Mouse (Mus musculus): ENCODE measurements at regions not wholly inside any gene's neighbourhood (a gene's known extent, or its start where the extent isn't known, plus 50 kb on each side); places are given as distances from the start of the nearest gene placed in this dataset.
A peak's percentile ranks its signal among the peaks of the same experiment; 100 is the strongest.

DNA sequence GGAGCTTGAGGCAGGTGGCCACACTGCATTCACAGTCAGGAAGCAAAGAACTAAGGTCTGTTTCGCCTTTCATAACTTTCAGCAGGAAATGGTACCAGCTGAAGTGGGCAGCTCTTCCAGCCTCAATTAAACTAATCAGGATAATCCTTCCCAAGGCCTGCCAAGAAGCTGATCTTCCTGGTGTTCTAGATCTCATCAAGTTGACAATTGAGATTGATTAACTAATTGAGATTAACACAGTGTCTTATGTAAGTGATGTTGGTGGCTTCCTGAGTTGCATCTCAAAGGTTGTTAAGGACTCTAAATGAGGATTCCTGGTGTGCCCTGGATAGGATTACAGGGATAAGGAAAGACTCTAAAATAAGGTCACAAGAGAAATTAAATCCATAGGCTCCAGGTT lies 273.3 kb upstream of the Irx2 start:
- DNase-seq (ENCODE audit: low spot score), result no peak

DNA sequence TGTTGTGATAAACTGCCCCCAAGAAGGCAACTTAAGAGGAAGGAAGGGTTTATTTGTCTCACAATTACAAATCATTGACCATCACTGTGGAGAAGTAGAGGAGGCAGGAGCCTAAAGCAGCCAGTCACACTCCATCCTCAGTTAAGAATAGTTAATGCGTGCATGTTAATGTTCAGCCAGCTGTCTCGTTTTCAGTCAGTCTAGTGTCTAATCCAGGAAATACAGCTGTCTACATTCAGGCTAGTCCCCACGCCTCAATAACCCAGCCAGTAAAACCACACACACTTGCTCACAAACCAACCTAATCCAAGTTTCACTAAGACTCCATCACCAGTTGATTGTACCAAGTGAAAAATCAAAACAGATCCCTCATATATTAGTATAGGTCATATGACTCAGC lies 272.8 kb upstream of the Irx2 start:
- DNase-seq (ENCODE audit: low spot score), result no peak

DNA sequence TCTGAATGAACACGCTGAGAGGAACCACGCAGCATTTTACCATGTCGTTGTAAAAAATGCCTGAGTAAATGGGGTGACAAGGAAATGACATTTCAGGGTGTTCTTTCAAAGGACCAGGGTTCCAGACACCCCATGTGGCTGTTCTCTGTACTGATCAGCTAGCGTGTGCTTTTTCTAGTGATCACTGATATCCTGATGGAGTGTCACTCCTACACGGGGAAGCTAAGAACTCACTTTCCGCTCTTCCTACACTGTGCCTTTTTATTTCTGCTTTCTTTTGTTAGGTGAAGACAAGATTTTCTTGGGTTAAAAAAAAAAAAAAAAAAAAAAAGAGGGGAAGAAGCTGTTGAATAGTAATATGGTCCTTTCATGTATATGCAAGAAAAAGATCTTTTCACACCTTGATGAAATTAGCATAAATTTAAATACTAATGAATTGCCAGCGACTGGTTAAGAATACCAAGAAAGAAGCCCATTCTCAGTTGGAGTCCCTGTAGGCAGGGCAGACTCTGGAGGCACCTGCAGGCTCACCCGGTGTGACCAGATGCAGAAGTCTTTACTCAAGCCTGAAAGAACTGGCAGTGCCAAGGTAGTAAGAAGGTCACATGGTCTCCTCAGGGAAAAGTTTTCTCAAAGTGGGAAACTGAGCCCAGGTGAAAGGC lies 270.2 kb upstream of the Irx2 start:
- DNase-seq (ENCODE audit: low spot score), result no peak

DNA sequence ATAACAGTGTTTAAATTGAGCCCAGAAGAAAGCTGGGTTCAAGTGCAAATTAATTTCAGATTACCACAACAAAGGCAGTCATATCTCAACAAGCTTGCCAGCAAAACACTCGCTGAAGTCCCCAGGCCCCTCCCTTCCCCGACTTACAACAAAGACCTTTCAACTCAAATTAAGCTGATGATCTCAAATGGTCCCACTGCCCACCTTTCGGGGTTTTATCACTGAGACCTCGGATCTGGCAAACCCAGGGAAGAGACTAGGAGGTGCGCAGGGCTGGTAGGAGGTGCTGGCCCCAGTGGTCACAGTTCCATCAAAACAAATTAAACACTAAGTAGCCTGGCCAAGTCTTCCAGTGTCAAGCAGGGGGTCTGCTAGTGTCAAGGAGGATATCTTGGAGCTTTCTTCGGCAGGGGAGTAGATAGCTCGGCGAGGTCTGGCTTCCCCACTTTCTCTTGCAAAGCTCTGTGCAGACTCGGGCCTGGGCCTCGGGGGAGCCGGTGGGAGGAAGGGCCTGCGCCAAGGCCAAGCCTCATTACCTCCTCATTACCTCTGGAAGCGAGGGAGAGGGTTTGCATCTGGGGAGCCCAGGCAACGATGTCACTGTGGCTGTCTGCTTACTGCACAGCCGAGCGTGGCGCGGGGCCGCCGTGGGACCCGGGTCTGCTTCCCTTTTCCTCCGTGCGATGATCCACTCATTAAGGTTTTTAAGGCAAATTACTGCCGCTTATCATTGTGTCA lies 262.9 kb upstream of the Irx2 start:
- DNase-seq (ENCODE audit: low spot score), result peak; percentile 3

DNA sequence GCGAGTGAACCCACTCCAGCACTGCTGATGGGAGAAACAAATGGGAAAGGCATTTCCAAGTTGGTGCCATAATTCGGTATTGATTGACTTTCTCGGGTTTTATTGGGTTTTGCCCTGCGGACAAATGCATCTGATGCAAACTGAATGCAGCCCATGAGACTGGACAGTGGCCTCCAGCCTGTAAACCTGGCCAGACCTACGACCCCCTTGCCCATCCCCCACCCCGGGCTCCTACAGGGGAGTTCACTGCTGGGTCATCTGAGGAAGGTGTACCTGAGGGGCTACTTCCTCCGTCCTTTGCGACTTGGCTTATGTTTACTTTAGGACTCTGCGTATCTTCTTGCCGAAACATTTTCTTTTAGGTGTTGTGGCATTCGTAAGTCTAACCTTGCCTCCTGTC lies 262.3 kb upstream of the Irx2 start:
- DNase-seq (ENCODE audit: low spot score), result no peak

DNA sequence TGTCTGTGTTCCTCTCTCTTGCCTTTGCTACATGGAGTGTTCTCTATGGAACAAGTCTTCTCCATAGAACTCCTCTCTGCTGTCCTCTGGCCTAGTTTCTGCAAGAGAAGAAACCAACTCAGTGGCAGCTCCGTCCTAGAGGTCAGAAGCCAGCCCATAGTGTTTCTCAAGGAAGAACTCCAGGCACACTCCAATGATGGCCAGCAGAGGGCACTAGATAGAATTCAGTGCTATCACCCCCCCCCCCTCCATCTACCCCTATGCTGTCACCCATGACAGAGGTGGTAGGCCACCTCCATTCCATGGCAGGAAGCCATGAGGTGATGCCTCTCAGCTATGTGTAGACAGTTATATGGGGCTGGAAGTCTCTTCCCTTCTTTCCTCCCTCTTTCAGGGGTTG lies 258.5 kb upstream of the Irx2 start:
- no peak for DNase-seq (ENCODE audit: low spot score)

DNA sequence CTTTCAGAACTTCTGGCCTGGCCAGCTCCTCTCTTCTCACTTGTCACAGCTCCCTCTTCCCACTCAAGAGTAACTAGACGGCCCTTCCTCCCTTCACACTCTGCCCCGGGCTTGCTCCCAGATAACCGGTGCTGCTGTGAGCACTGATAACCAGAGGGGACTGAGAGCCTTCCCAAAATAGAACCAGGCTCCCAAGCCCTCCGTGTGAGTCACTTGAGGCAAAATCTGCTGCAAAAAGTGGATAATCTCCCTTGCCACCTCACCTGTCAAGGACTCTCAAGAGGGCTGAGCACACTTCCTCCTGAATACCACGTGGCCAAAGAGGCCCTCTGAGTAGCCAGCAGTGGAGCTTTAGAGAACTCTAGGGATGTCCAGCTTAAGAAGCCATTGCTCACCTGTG lies 257.6 kb upstream of the Irx2 start:
- DNase-seq (ENCODE audit: low spot score), result no peak

DNA sequence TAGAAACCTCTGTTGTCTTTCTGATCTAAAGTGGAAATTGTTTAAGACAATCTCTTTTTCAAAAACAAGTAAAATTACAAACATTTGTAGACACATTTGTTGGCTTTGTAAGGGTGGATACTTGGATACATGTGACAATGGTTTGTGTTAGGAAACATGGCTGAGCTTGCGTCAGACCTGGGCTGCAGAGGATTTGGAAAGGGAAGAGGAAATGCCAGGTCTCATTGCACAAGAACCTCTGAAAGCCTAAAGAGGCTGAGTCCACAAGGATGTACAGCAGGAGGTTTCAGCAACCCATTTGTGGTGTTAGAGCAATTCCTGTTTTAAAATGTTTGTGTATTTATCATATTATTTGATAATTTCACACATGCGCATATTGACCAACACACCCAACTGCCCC lies 235.3 kb upstream of the Irx2 start:
- DNase-seq (ENCODE audit: low spot score), result no peak

DNA sequence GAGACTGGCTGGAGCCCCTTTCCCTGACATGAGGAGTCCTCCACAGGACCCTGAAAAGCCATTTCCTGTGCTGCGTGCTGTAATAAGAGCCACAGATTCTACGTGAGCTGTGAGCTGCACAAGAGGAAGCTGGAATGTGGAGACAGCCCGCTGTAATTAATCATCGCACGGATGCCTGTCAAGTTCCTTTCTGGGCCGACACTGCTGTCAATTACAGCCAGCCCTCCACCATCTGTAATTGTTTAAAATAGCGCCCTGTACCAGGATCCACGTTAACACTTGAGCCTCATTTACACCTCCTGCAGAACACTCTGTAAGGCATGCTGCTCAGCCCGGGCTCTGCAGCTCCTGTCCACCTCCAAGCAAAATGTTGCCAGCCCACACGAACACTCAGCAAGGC lies 227.9 kb upstream of the Irx2 start:
- DNase-seq (ENCODE audit: low spot score), result no peak

DNA sequence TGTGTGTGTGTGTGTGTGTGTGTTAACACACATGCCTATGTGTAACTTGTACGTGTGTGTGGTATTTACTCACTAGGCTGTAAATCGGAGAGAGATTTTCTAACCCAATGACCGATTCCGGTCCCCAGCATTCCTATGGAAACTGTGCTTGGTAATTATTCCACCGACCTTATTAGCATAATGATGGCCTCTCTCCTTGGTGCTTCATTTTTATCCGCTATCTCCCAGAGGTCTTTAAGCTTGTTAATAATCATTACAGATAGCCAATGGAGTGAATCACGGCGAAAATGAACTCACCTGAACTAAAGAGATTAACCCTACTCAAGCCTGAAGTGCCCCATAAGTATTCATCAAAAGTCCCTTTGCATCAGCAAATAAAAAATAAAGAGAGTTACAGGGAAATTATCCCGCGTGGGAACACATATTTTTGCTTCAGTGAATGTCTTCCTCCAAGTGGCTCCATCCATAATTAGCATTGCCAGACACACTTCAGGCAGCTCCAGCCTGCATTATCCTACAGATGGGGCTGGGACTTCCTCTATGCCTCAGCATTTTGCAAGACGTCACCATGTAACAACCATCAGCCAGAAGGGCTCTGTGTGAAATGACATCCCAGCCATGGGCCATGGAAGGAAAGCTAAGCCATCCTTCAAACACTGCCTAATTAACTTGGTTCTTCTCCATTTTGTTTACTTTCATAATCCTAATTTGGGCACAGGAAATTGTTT lies 219.2 kb upstream of the Irx2 start:
- DNase-seq (ENCODE audit: low spot score), result no peak

DNA sequence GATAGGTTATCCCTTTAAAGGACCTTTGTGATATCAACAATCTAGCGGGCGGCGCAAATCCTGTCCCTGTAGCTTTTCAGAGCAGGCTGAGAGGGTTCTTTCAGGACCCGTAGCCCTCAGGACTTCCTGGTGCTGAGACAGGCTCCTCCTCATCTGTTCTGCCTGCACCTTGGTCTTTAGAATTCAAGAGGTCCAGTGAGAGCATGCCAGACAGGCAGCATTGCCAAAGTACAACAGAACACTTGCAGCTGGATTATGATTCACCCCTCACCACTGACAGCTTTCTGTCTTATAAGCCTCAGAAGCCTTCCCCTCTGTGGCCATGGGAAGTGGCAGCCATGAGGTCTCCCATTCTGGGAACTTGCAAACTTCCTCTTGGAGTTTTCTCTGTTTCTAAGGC lies 216.0 kb upstream of the Irx2 start:
- DNase-seq (ENCODE audit: low spot score), result no peak

DNA sequence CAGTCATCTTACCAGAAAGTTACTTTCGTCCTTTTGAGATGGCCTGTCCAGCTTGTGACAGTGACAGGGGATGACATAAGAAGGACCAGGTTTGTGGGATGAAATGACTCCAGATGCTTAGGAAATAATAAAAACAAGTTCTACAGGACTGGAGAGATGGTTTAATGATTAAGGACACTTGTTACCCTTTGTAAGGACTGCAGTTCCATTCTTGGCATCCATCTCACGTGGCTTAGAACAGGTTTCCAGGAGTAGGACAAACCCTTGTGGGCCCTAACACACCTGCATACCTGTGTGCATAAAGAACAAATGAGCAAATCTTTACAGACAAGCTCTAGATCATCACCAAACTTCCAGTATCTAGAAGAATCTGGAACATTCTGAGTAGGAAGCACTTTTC lies 211.6 kb upstream of the Irx2 start:
- DNase-seq (ENCODE audit: low spot score), result no peak

DNA sequence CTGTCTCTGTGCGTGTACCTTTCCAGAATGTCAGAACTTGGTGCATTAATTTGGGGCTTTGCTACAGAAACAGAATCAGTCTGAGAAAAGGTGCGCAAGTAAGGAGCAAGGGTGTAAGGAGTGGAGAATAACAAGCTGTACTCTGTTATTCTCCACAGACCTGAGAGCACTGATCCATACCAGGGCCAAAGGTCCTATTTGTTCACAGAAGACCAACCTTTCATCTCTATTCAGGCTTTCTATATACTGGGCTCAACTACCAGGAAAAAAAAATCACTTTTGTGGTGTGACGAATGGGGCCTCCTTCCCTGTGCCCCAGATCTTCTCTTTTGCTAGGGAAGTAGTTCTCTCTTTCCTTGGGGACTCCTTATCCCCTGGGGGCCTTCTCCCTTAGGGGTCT lies 210.8 kb upstream of the Irx2 start:
- DNase-seq (ENCODE audit: low spot score), result no peak

DNA sequence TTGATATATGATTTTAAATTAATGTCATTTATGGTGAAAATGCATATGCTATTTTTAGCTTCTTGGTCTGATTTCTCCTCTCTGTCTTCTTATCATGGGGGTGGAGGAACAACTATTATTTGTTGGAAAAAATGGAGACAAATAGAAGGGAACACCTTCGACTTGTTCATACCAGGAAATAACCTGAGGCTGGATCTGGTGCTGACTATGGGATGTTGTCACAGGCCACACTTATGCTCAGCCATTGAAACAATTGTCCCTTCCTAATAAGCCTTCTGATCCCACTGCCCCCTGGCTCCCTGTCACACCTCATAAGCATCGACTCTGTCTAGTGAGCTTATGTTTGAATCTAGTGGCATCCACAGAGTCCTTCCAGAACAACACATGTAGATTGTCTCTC lies 210.3 kb upstream of the Irx2 start:
- DNase-seq (ENCODE audit: low spot score), result no peak

DNA sequence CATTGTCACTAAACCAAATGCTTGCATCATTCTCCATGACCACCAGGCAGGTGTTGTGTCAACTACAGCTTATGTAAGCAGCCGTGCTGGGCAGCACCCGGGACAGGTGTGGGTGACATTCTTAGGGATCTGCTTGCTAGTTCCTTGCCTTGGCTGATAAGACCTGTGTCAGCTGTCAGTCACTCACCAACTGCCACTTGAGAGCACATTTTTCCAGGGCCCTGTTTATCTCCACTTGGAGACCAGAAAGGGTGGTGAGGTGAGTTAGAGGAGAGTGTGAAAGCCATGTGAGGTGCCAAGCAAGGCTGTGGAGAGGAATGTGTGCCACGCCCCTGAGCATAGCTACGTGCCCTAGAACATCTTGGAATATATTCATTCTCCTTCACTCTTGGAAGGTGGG lies 209.1 kb upstream of the Irx2 start:
- no peak for DNase-seq (ENCODE audit: low spot score)

DNA sequence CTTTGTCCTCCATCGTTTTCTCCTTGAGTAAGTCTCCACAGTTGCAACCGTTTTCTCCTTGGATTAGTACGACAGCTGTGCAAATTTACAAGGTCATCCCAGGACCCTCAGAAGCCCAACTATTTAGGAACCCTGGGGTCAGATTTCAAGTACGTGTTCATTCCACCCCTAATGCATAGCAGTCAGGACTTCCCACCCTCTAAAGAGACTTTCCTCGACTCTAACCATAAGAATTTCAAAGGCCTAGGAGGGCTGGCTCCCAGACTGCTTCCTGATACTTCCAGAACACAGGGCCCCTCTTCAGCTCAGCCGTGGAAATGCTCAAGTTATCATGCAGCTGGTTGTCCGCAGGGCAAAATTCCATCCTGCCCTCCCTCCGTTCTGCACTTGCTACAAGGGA lies 202.7 kb upstream of the Irx2 start:
- DNase-seq (ENCODE audit: low spot score), result no peak

DNA sequence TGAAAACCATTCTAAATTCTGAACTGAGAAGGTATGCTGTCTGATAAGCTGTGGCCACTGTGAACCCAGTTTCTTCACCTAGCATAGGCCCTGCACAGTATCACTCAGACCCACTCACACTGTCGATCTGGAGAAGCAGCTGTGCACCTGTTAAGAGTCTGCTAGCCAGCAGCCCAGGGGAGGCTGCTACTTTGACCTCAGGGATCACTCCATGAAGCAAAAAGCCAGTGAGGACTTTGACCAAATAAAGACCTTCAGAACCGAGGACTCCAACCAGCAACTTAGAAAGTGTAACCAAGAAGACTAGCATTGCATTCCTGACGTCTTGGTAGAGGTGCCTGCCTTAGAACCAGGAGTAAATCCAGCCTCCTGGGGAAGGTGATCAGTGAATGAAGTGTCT lies 183.3 kb upstream of the Irx2 start:
- no peak for DNase-seq (ENCODE audit: low spot score)

DNA sequence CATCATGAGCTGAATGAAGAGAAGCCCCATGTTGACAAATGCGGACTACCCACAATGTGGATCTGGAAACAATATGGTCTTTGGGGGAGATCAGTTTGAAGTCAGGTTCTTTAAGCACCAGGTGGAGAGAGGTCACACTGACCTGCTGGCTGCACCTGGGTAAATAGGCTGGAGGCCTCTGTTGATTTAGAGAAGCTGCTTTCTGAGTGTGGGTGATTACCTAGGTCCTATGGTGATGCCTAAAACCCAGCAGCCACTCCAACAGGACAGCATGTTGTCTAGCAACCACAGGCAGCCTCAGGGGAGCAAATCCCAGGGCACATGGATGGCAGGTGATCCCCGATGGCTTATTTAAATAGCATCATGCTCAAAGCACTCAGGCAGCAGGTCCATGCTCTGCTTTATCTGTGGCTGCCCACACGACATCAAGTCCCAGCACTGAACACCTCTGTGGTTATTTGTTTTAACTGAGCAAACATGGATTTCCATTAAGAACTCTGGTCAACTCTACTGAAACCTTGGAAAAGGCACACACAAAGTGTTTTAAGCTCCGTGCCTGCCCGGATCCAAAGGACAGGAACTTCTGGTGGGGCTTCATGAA lies 180.1 kb upstream of the Irx2 start:
- DNase-seq (ENCODE audit: low spot score), result no peak

DNA sequence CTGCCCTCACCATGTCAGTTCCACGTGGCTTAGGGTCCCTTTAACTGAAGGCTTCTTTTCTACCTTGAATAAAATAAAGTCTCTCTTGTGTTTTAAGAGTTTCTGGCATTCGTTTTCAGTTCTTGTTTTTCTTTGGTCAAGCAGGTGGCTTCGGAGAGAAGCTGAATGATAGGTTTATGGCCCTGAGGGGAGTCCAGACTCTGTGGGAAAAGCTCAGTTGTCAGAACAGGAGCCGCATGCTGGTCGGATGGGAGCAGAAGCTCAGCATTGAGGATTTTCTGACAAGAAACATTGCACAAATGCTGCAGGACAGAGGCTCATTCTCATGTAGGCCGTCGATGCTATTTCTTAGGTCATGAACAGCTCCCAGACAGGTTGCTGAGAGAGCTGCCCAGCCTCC lies 133.3 kb upstream of the Irx2 start:
- DNase-seq (ENCODE audit: low spot score), result no peak

DNA sequence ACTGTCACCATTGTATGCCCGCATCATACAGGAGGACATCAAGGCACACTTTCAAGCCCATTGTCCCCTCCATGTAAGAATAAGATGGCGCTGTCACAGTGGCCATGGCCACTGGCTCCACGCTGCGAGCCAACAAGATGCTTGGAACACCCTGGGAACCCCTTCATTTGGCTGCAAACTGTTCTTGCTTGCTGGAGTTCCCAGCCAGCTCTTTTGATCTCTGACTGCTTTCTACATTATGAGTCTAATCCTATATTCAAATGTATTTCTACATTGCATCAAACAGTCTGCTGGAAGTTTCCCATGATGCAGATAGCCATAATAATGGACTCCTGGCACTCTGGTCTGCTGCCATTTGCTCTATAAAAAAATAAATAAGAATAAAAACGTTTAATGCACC lies 131.6 kb upstream of the Irx2 start:
- no peak for DNase-seq (ENCODE audit: low spot score)

DNA sequence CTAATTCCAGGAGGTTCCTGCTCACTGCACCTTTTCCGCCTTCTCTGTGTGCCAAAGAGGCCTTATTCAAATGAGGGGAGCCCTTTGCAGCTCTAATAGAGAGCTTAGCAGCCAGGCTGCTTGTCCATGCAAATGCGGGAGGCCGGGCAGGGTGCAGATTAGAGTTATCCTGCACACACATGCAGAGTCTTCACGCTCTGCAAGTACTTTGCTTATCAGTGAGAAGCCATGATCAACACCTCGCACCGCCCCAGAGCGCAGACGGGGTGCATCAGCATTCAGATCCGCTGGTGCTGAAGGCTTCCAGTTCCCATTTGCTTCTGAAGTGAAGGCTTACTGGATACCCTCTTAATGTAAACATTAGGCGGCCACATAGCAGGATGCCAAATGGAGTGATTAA lies 131.1 kb upstream of the Irx2 start:
- no peak for DNase-seq (ENCODE audit: low spot score)

DNA sequence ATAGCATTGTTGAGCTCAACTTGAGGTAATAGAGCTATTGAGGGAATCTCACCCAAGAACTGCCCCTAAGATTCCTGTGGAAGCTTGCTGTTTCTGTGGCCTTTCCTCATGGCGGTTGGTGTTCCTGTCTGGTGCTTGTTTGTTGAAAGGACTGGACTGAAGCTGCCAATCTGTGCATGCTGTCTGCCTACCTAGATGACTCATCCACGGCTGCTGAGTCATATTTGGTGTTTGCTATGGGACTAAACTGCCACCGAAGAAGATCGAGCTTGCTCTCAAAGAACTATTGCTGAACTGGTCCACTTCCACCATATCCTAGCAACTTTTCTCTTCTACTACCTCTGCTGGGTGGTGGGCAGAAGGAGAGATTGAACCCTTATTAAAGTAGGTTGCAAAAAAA lies 122.7 kb upstream of the Irx2 start:
- no peak for DNase-seq (ENCODE audit: low spot score)

DNA sequence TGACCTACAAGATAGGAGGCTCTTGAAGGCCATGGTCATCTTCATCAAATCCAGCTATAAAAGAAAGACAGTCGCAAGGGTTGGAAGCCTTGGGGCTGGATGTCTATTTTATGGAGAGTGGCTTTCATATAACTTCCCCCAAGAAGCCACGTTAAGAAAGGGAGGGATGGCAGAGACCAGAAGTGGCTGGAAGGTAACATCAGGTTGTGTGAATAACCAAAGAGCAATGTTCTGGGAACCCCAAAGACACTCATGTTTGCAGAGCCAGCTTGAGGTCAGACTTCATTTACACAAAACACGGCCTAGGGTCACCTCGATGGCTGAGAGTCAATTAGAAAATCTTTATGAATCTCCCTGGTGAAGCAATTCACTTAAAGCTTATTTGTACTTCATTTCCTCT lies 90.0 kb upstream of the Irx2 start:
- DNase-seq (ENCODE audit: low spot score), result no peak

Measured in ovary, postnatal 14 days (tissue).